Mouse (Mus musculus): ENCODE results near the gene Nop10.

DNA sequence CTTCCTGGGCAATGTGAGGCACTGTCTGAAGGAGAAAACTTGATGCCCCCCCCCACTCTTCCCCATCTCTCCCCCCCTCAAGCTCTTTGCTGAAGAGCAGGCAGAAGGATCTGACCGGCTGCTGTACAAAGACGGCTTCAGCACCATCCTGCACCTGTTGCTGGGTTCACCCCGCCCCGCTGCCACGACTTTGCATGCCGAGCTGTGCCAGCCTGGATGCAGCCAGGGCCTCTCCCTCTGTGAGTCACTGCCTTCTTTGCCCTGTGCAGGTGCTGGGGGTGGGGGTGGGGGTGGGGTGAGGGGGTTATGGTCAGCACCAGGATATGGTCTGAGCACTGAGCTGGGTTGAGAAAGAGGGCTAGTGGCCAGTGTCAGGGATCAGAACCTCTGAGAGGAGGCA lies 15.5 kb upstream of the Nop10 start:
- TF ChIP-seq POLR2A (IDR thresholded peaks at IDR 0.05; ENCODE audit: control insufficient read depth, extremely low read depth, insufficient read depth, low read length, poor library complexity) (no peak), CTCF (IDR thresholded peaks at IDR 0.05; ENCODE audit: borderline replicate concordance, control insufficient read depth, extremely low read depth, insufficient read depth, low read length, poor library complexity) (no peak)

All from thymus, adult 2 months (tissue).